In genomic region chr8:13158718-13159376, GRCm38 (mm10) we compare ENCODE assay signal across 7 mouse cellular contexts. TPM values are rescaled to one million over a fixed set of nuclear protein-coding genes. Genes with fewer than 3 reads are reported as not detected.
DNase-seq lines count a peak whose midpoint lies in the region; ATAC-seq lines count a peak whose summit lies in the region.

TSS of gene Lamp1 (plus strand) at chr8:13159161.

- no peaks in the 10 kb centered on the region for H3K36me3 ChIP-seq in intestine, embryonic 15.5 days
- no peaks in the 10 kb centered on the region for H3K36me3 ChIP-seq in midbrain, embryonic 10.5 days

- WGBS in intestine, embryonic 15.5 days, result under 1% methylated on average over 45 of the region's 50 CpGs
- under 1% methylated on average over 50 of the region's 50 CpGs for WGBS in midbrain, embryonic 10.5 days

- peak within 1 kb of the TSS; percentile 100 for H3K4me3 ChIP-seq in intestine, embryonic 15.5 days (replicated peaks)
- peak within 1 kb of the TSS; percentile 100 for H3K4me3 ChIP-seq in midbrain, embryonic 10.5 days

- no peaks in the 10 kb centered on the region for H3K9me3 ChIP-seq in intestine, embryonic 15.5 days
- H3K9me3 ChIP-seq in midbrain, embryonic 10.5 days (replicated peaks), result no peaks in the 10 kb centered on the region

- H3K4me1 ChIP-seq in intestine, embryonic 15.5 days (replicated peaks), result peaks cover 20% of the 10 kb centered on the region
- peaks cover 31% of the 10 kb centered on the region for H3K4me1 ChIP-seq in midbrain, embryonic 10.5 days

- peak; percentile 99 for DNase-seq in adrenal gland, adult 2 months
- peak; percentile 100 for DNase-seq in embryo, embryonic 11.5 days (ENCODE audit: low read depth, low spot score)
- peak; percentile 99 to 100 for DNase-seq in gastrocnemius, postnatal 36 days
- peak; percentile 99 to 100 for DNase-seq in left cerebral cortex, postnatal 25 days (ENCODE audit: low spot score in 2 of 2)
- DNase-seq in midbrain, embryonic 10.5 days (ENCODE audit: low spot score), result peak; percentile 99
- peak; percentile 100 for DNase-seq in right cerebral cortex, postnatal 4 days

- peak within 1 kb of the TSS; percentile 92 for H3K9ac ChIP-seq in intestine, embryonic 15.5 days

- H3K27me3 ChIP-seq in intestine, embryonic 15.5 days (replicated peaks), result no peaks in the 10 kb centered on the region
- H3K27me3 ChIP-seq in midbrain, embryonic 10.5 days (ENCODE audit: low read depth, poor library complexity, severe bottlenecking), result no peaks in the 10 kb centered on the region

- peak within 1 kb of the TSS; percentile 67 for H3K4me2 ChIP-seq in intestine, embryonic 15.5 days (replicated peaks)

- H3K27ac ChIP-seq in intestine, embryonic 15.5 days, result peak within 1 kb of the TSS; percentile 70
- H3K27ac ChIP-seq in midbrain, embryonic 10.5 days (replicated peaks), result peak within 1 kb of the TSS; percentile 93

- intact Hi-C loops in gastrocnemius, postnatal 36 days (cut with DNase I), result loop anchor here (10.0 kb wide), 1 partner anchor 46 kb away; the partner anchor contains the start of gene Grtp1
- intact Hi-C loops in left cerebral cortex, postnatal 25 days (cut with DNase I), result no loop called here

- peak; percentile 97 for ATAC-seq in intestine, embryonic 15.5 days

RNA-seq across cellular contexts. Expression of gene Lamp1, which starts in this region (rescaled TPM):
- 100 to 1,000 TPM; 476 to 520 TPM for total RNA-seq in adrenal gland, adult 2 months (2021)
- 336 and 366 TPM in 2 replicates for polyA plus RNA-seq in adrenal gland, adult 2 months (2012; rRNA removed)
- total RNA-seq in gastrocnemius, postnatal 36 days (2021), result 100 to 1,000 TPM; 299 to 317 TPM
- polyA plus RNA-seq in intestine, embryonic 15.5 days (2015; fragmentation: Nextera tagmentation; extraction: Ambion mirVana), result 404 and 407 TPM in 2 replicates
- 100 to 1,000 TPM; 285 to 291 TPM for total RNA-seq in left cerebral cortex, postnatal 25 days (2021)
- polyA plus RNA-seq in midbrain, embryonic 10.5 days (2016; fragmentation: Nextera tagmentation; extraction: Ambion mirVana), result 221 and 223 TPM in 2 replicates

Comparison
In these comparisons a context has a peak if more than half of its experiments do, and no peak if none do; other contexts are left out.
1. Peak in every context shown above with its lines: DNase-seq, ATAC-seq, H3K4me3 ChIP-seq and H3K27ac ChIP-seq.